Mouse (Mus musculus): Measurements from ENCODE around the gene Abtb1.
A peak's percentile ranks its signal among the peaks of the same experiment; 100 is the strongest.

The Abtb1 gene

DNA sequence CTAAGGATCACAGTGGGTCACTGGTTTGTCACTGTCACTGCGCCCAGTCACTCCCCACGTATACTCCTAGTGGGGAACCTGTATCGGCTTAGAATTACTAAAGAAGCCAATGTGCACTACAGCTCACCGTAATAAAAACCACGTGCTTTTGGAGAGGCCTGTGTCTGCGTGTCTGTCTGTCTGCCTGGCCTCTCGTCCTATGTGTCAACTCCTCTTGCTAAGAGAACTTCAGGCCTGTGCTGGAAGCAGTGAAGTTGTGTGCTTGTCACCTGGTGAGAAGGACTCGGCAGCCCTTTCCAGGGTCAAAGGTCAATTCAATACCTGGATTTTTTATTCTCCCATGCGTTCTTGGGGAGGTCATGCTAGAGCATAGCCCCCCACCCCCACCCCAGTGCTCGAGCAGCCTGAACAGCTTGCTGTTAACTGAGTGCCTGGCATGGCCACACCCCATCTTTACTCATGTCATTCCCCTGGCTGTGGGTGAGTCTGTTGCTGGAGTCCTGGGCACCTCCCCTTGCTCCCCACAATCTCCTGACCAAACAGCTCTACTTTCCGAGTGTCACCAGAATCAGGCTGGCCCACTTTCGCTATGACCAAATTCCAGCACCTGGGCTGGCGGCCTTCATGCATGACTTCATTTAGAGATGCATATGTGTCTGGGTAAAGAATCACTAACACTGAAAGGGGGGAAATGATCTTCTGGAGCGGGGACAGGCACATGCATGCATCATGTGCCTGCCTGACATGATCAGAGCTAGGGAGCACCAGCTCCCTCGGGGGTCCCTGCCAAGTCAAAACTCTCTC is 13.4 kb downstream of the Abtb1 start:
- no peak for DNase-seq

DNA sequence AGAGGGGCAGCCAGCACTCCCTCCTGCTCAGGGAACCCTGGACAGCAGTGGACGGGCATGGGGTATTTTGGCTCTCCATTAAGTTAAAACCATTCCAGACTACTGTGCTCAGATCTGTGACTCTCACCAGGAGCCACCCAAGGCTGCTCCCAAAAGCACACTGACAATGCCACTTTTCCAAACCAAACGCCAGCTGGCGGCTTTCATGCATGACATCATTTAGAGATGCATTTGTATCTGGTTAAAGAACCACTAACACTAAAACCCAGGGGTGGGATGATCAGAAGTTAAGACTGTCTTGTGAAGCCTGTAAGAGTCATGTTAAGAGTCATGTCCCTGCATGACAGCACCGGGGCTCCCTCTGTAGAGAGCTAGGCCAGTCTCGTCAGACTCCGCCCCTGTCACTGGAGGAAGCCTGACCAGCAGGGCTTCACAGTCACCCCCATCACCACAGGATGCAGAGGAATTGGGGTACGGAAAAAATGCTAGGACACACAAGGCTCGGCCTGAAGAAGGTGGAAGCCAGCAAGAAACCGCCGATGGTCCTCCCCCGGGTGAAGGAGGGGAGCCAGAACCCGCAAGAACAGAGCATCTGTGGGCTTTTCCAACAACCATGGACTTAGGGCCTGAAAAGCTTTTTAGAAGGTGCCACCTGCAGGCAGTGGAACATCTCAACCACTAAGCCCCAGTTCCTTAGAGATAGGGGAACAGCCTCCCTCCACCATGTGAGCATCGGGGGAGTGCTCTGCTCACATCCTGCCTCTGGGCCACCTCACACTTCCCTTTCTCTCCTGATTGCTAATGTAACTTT is 14.2 kb downstream of the Abtb1 start:
- no peak for DNase-seq

DNA sequence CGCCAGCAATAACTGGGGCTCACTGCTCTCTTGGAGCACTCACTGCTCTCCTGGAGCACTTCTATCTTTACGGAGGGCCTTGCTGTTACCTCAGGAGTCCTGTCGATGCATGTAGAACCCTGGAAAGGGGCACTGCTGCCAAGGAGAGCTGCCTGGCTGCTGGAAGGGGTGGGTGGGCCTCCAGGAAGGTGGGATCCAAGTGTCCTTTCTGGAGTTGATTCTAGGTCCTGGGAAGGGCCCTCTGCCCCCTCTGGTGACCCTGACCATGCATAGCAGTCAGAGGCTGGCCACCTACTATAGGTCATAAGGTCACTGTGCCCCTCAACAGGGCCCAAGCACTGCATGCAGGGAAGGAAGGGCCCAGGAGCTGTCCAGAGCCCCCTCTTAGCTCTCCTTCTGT is 14.8 kb downstream of the Abtb1 start:
- peak; percentile 30 to 53 for DNase-seq

DNA sequence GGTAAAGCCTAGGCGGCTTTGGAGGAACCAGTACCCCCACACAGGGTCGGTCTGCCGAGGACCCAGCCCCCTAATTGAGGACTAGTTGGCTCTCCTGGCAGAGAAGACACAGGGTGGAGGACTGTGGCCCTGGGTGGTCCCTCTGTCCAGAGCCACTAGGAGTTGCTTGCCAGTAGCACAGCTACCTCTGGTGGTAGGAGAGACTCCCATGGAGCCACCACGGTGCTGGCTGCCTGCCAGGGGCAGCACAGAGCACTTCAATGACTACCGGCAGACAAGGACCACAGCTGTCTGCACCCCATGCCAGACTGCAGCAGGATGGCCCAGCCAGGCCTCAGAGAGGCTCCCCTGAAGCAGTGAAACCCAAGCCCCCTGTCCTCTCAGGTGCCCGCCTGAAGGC is 15.2 kb downstream of the Abtb1 start:
- DNase-seq, result peak; percentile 83 to 89

DNA sequence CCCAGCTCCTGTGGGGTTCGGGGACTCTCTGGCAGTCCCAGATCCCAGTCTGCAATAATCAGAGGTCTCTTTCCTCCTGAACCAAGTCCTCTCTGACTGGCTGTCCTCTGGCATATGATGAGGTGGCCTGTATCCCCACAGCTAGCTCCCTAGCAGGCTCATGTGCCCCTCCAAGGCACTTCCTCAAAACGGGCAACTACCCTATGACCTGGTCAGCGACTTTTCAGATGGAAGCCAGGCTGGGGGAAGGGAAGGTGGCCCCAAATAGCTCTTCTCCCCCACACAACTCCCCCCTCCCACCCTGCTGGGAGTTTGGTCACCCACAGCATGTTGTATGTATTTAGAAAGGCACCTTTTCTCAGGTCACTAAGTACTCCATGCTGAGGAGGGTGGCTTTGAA is 15.7 kb downstream of the Abtb1 start:
- no peak for DNase-seq

DNA sequence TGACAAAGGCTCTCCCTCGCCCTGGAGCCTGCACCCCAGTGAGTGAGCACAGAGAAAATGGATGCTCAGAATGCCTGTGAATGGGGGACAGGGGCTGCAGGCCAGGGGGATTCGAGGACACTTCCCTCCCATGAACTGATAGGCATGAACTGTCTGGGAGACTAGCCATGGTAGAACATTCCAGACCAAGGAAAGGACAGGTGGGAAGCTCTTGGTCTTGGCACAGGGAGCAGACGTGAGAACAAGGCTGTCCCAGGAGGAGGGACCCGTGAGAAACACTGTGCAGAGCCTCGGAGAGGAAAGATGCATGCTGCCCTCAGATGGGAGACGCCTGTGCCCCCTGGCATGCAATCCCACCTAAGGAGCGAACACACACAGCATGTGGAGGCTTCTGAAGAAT is 17.6 kb downstream of the Abtb1 start:
- DNase-seq, result no peak

DNA sequence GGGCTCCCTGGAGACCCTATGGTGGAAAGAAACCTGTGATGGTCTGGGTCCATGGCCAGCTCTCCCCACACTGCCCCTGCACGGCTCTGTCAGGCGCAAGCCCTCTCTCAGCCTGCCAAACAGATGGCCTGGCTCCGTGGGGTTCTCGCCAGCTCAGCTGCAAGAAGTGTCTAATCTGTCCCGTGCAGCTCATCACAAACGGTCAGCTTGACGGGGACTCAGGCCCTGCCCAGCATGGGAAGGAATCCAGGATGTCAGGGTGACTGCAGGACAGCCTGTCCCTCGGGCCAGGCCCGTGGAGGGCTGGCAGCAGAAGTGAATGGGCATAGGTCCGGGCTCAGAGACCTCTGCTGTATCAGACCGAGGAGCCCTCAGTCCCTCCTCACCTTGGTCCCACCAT is 19.9 kb downstream of the Abtb1 start:
- DNase-seq, result no peak

DNA sequence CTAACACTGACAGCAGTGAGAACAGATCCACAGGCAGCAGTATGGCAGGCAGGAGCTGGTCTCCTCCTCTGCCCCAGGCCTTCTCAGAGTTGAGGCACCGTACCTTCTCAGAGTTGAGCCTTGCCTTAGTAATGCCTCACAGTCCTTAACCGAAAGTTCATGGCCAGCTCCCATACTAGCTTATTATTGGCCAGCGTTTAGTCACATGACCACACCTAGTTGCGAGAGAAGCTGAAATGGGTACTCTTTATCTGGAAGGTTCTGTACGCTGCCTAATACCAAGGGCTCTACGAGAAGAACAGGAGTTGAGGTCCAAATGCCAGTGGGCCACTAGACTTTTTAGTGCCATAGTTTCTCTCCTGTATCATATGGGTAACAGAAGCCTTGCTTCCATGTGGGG is 20.5 kb downstream of the Abtb1 start:
- DNase-seq, result no peak

DNA sequence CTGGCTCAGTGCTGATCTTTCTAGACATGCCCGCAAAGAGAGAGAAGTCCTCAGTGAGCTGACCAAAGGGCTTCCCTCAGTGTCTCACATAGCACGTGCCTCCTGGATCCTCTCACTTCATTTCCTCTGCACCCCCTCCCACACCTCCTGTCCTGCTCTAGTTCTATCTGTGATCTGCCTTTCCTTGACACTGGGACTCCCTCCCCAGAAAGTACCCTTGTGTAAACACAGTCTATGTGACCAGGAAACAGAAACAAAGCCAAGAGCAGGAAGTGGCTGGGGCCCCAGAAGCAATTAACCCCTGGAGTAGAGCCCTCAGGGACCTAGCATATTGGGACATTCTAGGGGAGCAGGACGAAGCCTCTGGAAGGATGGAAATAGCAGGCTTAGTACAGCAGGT is 20.9 kb downstream of the Abtb1 start:
- DNase-seq, result no peak

DNA sequence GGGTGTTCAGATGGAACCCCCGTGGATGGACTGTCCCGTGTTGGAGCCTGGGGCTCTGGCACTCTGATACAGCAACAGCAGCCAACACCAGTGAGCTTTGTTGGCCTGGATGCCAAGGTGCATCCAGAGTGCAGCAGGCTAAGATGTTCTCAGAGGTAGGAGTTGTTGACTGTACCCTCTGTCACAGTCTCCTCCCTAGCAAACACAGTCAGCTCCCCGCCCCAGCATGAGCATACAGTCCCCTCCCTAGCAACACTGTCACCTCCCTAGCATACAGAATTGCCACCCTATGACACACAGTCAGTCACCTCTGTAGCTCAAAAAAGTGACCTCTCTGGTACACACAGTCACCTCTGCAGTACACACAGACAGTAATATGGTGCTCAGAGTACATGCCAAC is 24.9 kb downstream of the Abtb1 start:
- DNase-seq, result no peak

DNA sequence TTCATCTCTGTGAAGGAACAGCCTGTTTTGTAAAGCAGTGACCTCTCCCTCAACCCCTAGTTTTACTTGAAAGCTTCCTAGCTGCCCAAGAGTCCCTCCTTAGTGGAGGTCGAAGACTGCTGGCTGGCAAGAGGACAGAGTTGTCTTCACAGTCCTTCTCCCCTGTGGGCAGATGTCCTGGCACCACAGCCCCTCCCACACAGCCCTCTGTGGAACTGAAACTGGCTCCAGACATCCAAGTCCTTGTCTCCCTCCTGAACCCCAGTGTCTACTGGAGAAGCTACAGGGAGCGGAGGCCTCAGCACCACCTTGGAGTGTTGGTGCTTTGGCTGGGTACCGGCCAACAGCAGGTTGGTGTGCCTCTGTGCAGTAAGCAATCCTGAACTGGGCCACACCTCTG is 26.3 kb downstream of the Abtb1 start:
- DNase-seq, result no peak

DNA sequence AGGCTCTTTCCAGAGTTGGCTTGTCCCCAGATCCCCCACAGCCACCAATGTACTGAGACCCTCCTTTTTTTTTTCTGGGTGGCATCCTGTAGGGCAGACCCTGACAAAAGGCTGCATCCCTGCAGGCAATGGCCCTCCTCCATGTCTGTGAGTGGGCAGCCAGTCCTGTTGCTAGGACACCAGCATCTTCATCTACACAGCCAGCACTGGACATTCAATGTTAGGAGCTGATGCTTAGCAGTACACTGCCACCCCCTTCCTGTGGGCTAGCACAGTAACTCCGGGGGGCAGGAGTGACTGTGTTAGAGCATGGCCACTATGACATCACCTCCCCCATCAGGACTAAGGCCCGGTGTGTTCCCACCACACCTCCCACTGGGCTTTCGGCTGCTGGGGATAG is 26.7 kb downstream of the Abtb1 start:
- DNase-seq, result no peak

DNA sequence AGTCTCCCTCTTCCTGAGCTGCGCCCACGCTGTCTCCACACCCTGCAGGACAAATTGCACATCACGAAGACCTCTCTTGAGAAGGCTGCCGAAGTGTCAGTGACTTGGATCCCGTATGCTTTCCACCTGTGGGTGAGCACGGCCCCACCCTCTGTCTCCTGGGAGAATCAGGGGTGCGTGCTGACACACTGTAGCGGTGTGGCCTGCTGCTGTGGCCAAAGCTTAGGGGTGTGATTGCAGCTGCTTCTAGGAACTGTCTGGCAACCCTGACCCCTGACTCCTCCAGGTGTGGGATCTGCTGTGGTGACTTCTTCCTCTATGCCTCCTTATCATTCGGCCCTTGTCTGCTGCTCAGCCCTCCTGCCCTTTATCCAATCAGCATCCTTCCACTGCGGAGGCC is 28.0 kb downstream of the Abtb1 start:
- no peak for DNase-seq

DNA sequence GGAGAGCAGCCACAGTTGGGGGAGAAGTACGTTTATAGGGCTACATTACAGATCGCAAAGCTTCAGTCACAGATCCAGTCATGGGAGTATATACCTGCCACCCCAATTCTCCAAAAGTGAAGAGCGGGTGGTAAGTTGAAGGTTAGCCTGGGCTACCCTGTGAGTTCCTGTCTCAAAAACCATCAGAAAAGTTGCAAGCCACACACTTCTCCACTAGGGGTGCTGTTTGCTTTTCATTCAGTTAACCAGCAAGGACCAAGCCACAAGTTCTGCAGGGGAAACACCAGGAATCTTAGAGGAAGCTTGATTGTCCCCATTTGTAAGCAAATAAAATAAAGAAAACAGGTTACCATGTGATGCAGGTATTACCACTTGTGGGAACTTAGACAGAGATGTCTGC is 28.9 kb downstream of the Abtb1 start:
- DNase-seq, result peak; percentile 52 to 68

DNA sequence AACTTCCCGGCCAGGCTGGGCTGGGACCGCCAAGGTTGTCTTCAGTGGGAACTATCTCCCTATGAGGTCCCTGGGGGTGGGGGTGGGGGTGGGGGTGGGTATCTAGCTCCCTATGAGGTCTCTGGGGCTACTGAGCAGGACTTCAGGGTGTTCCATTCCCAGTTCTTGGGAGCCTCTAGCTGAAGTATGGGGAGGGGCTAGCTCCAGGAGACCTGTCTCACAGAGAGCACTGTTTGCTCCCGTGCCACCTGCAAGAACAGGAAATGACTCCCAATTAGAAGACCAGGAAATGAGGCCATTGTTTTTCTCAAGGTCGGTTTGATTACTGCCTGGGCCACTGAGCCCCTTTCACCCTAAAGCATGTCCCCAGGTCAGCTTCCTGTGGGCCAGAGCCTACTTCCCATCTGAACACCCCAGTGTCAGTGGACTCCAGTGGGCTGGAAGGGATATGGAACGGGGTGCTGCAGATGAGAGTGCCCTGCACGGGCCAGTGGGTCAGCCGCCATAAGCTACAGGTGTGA is 29.8 kb downstream of the Abtb1 start:
- peak in 1 of 2 experiments; percentile 27 for DNase-seq

DNA sequence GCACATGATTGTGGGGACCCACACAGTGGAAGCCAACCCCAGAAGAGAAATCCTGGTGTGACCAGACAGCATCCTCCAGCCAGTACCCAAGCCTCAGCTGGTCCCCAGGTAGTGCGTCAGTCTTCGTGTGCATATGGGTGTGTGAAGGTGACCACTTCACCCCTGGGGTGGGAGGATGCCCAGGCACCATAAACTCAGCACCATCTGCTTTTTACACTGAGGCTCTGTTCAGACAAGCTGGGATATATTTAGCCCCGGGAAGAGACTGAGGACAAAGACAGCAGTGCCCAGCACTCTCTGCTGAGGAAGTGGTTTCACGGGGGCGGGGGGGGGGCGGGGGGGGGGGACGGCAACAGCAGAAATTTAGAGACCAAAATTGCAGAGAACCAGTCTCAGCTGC is 30.4 kb downstream of the Abtb1 start:
- no peak for DNase-seq

DNA sequence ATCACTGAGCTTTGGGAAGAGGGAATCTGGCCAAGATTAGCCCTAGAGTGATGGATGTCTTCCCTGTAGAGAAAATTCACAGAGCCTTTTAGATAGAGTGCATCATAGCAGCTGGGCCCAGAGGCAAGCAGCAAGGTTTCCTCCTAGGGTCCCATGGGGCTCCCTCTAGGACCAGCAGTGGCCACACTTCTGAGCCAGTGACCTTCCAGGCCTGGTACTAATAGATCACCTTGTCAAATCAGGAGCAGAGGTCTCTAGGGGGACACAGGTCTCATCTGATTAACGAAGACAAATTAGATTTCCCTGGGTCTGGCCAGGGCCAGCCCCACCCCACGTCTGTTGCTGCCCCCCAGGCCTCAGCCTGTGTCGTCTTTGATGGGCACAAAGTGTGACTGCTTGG is 31.5 kb downstream of the Abtb1 start:
- DNase-seq, result no peak

DNA sequence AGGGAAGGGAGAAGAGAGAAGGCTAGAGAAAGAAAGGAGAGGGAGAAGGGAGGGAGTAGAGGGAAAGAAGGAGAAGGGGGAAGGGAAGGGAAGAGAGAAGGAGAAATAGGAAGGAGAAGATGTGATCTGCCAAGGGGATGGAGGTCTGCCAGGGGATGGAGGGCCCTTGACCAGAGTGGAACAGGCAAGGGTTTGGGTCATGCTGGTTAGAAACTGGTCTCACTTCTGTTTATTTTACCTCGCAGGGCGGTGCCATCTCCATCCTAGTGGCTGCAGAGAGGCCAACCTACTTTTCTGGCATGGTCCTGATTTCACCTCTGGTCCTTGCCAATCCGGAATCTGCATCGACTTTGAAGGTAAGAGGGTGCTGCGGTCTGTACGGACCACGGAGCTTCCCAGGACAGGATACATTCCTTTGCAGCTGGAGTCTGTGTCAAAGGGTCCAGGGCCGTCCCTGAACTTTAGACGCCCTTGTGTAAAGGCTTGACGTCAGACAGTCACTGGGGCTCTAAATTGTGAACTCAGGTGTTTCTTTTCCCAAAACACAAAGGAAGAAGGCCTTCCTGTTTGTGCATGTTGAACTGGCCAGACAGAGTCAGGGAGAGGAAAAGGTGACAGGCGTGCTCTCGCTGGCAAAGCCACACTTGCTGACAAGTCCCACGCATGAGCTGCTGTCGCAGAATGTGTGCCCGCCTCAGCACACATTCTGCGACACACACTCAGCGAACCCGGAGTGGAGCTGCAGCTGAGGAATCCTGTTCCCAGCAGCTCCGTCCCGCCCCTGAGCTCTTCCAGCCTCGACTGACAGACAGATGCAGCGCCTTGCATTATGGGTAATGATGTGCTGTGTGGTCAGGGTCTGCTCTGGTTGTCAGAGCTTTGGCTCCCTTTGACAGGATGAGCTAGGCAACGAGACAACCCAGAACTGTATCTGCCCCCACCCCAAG is 32.4 kb downstream of the Abtb1 start:
- no peak for DNase-seq

DNA sequence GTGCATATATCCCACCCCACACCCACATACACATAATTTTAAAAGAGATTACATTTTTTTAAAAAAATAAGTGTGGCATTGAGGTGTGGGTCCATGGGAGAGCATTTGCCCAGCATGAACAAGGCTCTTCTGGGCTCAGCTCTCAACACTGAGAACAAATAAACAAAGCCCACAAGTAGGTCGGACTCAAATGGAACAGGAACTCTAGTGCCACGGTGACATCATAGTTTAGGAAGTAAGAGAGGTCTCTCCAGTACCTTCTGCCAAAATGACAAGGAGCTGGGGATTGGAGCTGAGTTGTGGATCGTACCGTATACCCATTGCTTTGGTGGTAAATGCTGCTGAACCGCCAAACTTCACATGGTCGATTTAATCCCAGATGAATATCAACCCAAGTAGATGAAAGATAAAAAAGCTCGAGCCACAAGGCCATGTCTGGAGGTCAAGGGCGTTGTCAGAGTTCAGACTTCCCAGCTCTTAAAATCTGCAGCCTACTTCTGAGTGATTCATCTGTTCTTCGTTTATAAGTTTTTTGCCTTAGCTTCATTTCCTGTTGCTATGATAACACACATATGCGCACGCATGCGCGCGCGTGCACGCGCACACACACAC is 36.7 kb downstream of the Abtb1 start:
- DNase-seq, result no peak

DNA sequence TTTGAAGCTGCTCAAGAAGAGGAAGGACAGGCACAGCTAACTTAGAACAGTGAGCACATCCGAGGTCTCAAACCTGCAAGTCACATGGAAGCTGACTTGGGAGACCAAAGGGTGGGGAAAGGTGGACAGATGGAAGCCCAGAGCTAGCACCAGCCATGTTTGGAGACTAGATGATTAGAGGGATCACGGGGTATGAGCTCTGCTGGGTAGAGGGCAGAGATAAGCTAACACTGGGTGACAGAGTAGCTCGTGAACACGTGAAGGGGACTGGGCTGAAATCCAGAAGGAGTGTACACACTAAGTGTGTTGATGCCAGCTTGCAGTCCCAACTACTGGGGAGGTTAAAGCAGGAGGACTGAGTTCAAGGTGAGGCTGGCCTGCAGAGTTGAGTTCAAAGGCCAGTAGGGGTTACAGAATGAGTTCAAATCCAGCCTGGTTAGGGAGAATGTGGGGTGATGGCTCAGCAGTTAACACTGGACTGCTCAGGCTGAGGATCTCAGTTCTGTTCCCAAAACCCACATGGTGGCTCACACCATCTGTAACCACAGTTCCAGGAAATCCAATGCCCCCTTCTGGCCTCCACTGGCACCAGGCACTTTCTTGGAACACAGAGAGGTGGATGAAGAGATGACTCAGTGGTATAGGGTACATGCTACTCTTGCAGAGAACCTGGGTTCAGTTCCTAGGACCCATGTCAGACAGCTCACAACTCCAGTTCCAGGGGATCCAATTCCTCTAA is 37.7 kb downstream of the Abtb1 start:
- no peak for DNase-seq

DNA sequence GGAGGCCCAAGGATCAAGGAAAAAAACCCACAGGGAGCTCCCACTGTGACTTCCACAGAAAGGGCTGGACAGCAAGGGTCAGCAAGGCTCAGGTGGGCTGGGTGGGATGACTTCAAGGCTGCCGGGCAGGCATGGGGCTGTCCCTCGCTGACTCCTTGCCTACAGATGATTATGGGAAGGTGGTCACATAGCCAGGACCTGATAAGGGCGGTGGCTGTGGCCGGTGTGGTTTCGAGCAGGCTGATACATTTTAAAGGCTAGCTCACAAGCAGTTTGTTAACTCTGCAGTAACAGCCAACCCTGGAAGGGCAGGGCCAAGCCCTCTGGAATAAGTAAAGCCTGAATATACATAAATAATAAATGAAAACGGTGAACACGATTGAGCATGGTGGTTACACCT is 38.7 kb downstream of the Abtb1 start:
- DNase-seq, result no peak

DNA sequence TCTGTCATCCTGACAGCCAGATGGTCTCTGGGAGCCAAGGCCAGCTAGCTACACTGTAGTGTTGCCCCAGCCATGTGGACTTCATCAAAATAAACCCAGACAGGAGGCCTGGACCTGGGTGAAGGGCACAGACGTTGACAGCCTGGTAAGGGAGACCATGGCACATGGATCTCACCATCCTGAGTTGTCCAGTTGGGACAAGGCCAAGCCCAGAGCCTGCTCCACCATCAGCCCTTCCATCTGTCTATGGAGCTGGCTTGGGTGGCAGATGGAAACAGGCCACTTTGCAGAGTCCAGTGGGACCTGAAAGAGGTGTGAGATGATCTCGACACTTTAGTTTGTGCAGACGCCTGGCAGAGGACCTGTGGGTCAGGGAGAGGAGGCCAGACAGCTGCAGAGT is 41.0 kb downstream of the Abtb1 start:
- no peak for DNase-seq
